Mouse (Mus musculus): ENCODE measurements around the gene Shpk. TPM values are rescaled to one million over a fixed set of nuclear protein-coding genes. Genes with fewer than 3 reads are reported as not detected.

The Shpk gene
- polyA plus RNA-seq, 2 experiments from 2014 or later = 1.3 to 4.8 TPM

GRCm38 (mm10) chr11:73201021-73201420 lies 1.8 kb downstream of the Shpk start:
- ATAC-seq = no peak

DNA sequence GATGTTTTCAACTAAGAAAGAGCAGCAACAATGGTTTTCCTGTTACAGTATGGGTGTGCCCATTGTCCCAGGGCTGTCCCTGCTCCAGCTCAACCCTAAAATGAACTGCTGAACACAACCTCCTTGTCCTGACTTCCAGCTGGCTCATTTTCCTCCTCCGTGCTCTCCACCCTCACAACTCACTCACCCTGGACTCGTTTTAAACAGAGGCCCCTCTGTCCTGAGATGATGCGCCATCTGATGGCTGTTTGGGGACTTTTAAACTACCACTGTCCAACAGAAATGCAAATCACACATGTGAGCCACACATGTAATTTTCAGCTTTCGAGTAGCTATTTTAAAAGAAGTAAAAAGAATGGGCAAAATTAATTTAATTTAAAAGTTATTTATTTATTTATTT lies 2.3 kb downstream of the Shpk start:
- no peak for ATAC-seq

DNA sequence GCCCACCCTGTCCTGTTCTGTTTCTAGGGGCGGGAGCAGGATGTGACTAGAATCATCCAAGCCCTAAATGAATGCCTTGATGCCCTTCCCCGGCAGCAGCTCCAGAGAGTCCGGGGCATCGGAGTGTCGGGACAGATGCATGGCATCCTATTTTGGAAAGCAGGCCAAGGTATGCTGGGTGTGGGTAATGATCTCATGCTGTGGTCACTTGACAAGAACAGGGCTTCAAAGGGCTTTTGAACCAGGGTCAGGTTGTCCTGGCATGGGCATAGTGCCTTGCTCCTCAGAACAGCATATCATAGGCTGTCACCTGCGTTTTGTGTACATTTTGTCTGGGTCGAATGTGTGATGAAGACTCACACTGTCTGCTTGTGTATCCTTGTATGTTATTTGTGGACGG lies 4.6 kb downstream of the Shpk start:
- no peak for ATAC-seq

DNA sequence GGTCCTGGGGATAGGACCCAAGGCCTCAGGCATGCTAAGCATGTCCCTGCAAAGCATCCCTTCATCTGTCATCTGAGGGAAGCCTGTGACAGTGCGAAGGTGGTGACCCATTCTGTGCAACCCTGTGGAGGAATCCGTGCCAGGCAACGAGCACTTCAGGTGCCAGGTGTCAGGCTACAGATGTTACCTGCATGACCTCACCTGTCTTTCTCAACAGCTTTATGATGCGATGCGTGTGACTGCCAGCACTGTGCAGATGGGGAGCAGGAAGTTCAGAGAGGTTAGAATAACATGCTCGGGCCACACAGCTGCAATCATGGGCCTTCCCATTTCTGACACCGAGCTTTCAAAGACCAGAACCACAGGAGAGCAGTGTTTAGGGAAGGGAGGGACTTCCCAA lies 5.9 kb downstream of the Shpk start:
- no peak for ATAC-seq

GRCm38 (mm10) chr11:73207621-73208020 lies 8.4 kb downstream of the Shpk start:
- no peak for ATAC-seq

GRCm38 (mm10) chr11:73213956-73214355 lies 14.7 kb downstream of the Shpk start:
- ATAC-seq = no peak

DNA sequence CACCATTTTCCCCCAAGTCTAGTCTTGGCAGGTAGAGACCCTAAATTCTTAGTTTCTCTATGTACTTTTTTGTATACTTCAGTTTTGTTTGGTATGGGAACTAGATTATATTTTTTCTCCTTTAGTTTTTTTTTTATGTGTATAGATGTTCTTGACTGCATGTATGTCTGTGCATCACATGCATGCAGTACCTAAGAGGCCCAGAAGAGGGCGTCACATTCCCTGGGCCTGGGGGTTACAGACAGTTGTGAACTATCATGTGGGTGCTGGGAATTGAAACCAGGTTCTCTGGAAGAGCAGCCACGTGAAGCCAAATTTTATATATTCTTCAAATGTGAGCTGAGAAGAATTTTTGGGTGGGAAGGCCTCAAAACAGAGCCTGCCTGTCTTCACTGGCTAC lies 20.4 kb downstream of the Shpk start:
- no peak for ATAC-seq

GRCm38 (mm10) chr11:73220651-73221050 lies 21.4 kb downstream of the Shpk start:
- ATAC-seq = no peak

DNA sequence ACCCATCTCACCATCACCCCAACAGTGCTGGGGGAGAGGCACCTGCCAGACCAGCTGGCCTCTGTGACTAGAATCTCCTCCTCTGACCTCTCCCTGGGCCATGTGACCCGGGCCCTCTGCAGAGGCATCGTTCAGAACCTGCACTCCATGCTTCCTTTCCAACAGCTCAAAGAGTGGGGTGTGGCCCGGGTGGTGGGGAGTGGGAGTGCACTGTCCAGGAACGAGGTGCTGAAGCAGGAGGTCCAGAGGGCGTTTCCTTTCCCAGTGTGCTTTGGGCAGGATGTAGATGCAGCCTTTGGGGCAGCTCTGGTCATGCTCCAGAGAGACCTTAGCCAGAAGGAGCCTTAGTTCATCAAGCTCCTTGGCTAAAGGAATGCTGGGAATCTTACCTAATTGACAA lies 23.6 kb downstream of the Shpk start:
- ATAC-seq = no peak

- ATAC-seq = no peak
Measured at GRCm38 (mm10) chr11:73223966-73224365, 24.7 kb downstream of the Shpk start.

DNA sequence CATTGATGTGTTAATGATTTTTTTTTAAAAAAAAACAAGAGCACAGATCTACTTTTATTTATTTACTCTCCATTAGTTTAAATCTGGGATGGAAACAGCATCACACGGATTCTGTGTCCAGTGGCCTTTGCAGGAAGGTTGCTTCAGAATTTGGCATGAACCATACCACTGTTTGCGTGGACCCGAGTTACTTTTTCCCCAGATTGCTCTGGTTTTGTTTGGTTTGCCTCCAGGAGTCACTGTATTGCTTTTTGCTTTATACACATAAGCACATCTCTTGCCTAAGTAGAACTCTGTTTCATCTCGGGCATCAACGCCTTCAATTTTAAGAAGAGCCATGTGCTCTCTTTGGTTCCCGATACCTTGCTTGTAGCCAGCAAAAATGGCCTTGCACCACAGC lies 26.6 kb downstream of the Shpk start:
- no peak for ATAC-seq

- ATAC-seq = no peak
Measured at GRCm38 (mm10) chr11:73228881-73229280, 29.6 kb downstream of the Shpk start.

- ATAC-seq = no peak
Measured at GRCm38 (mm10) chr11:73230081-73230480, 30.8 kb downstream of the Shpk start.

DNA sequence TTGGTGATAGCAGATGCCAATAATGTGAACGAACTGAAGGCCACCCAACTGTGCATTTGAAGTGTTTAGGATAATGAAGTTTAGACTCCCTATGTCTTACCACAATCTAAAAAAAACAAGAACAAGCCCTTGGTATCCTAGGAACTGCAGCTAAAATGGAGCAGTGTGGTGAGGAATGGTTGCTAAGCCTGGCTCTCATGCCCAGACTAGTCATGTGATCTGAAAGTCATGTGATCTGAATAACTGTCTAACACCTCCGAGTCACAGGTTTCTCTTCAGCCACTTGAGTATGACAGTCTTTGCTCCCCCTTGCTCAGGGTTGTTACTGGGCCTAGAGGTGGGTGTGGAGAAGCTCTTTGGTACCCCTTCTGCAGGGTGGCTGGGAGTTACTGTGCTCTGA lies 33.3 kb downstream of the Shpk start:
- ATAC-seq = no peak

- ATAC-seq = no peak
Measured at GRCm38 (mm10) chr11:73233992-73234391, 34.7 kb downstream of the Shpk start, which contains the start of gene Trpv1. Trpv1 (plus strand) TSS chr11:73234292.

GRCm38 (mm10) chr11:73235990-73236701 lies 36.9 kb downstream of the Shpk start:
- ATAC-seq = no peak

DNA sequence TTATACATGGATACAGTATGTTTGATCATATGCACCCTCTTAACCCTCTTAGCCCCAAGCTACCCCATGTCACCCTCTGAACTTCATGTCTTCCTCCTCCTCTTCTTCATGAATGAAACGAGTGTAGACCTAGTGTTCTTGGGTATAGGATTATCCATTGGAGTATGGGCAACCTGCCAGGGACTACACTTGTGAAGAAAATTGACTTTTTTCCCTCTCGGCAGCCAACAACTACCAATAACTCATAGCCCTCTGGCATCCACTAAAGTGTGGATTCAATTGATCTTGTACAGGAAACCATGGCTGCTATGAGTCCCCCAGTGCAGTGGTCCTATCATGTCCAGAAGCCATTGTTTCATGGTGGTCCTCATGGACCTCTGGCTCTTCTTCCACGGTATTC lies 37.5 kb downstream of the Shpk start:
- no peak for ATAC-seq

DNA sequence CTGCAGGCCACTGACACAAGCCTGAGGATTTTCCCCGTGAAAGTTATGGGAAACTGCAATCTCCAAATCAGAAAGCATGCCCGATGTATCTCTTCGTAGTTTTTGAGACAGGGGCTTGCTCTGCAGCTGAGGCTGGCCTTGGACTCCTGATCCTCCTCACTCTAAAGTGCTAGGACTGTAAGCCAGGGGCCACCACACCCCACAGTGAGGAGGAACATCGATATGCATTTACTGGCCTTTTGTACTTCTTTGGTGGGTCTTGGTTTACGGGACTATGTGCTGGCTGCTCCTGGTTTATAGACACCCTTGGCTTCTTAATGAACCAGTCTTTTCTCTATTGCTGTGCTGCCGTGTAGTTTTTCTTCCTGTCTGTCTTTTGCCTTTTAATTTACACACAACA lies 42.9 kb downstream of the Shpk start:
- no peak for ATAC-seq

DNA sequence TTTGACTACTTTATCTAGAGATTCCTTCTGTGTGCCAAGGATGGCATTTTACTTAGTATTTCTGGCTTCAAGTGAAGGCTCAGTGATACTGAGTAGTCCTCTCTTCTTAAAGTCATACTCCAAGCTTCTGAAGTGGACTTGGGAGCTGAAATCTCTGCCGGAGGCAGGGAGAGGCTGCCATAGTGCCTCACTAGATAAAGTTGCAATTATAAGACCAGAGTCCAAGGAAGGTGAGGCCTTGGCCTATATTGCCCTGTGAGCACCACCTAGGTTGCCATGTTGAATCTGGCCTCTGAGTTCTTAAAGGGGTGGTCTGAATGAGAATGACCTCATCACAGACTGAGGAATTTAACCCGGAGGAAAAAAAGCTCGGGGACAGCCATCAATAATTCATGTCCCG lies 43.5 kb downstream of the Shpk start:
- no peak for ATAC-seq

- no peak for ATAC-seq
Measured at GRCm38 (mm10) chr11:73257362-73257945, 58.2 kb downstream of the Shpk start.

DNA sequence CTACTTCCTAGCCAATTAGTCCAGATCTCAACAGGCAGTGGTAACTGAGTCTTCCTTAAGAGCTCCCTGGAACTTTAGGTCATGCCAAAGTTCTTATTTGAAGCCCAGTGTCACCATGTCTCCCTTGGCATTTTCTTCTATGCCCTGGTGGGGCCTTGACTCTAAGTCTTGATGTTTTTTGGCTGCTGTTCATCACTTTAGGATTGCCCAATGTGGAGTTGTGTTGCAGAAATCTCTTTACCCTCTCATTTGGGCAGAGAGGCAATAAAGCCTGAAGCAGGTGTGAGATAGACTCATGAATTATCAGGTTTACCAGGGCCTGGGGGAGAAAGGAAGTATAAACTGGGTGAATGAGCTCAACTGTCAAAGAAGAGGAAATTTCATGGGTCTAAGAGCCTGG lies 59.4 kb downstream of the Shpk start:
- no peak for ATAC-seq

- no peak for ATAC-seq
Measured at GRCm38 (mm10) chr11:73260457-73260856, 61.2 kb downstream of the Shpk start.

GRCm38 (mm10) chr11:73261385-73261784 lies 62.1 kb downstream of the Shpk start:
- ATAC-seq = no peak

- ATAC-seq = peak; percentile 34
Measured at GRCm38 (mm10) chr11:73267267-73267666, 68.0 kb downstream of the Shpk start, which contains the start of gene Trpv3. Trpv3 (plus strand) TSS chr11:73267388.
